8 mouse cellular contexts compared by ENCODE assay signal in the genomic region with DNA sequence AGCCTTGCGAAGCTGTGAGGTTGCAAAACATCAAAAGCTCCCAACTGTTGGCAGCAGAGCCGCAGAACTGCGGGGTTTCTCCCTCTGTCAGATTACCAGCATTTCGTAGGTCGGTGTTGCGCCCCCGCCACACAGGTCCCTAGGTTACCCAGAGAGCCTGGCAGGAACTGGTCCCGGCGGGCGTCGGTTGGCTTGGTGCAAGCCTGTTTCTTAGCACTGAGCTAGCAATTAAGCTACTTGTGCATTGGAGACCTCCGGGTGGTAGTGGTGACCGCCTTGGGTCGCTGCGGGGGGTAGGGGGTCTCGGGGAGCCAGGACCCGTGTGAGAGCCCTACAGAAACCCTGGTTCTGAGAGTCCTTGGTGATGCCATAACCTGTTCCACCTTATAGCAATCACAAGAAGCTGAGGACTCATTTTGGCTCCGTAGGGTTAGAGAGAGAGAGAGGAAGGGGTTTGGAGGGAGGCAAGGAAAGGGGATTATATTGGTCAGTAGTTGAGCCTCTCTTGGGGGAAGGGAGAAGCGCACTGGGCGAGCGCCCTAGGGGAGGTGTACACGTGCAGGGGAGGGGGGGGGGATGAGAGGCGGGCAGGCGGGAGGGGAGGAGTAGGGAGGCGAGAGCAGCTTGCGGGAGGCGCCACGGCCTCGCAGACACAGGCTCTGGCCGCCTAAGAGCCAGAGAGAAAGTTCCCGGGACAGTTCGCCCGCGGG. TPM values are rescaled to one million over a fixed set of nuclear protein-coding genes. Genes with fewer than 3 reads are reported as not detected.
DNase-seq lines count a peak whose midpoint lies in the region; ATAC-seq and TF ChIP-seq lines count a peak whose summit lies in the region.

TSS of gene Slc24a4 (plus strand) at position 653 of the 710 bp plus-strand sequence.

- peak within 1 kb of the TSS; percentile 99 for H3K4me2 ChIP-seq in hindbrain, embryonic 16.5 days (ENCODE audit: low read length)
- H3K4me2 ChIP-seq in limb, embryonic 15.5 days, result peak within 1 kb of the TSS; percentile 98
- H3K4me2 ChIP-seq in neural tube, embryonic 11.5 days (ENCODE audit: low read depth), result peak within 1 kb of the TSS; percentile 95

- peak; percentile 45 for DNase-seq in adrenal gland, postnatal 14 days
- no peak for DNase-seq in adrenal gland, postnatal 4 days (ENCODE audit: low spot score in 2 of 2)
- DNase-seq in forebrain, embryonic 10.5 days (ENCODE audit: extremely low spot score, low spot score), result peak; percentile 25
- DNase-seq in neural tube, embryonic 11.5 days (ENCODE audit: low spot score), result peak; percentile 34

- TF ChIP-seq CTCF in E14TG2a.4 (conservative IDR thresholded peaks at IDR 0.05; ENCODE audit: low read length), result no peak

- peak within 1 kb of the TSS; percentile 79 for H3K4me3 ChIP-seq in E14TG2a.4 (replicated peaks; ENCODE audit: low read length)
- H3K4me3 ChIP-seq in forebrain, embryonic 10.5 days, result peak within 1 kb of the TSS; percentile 69
- peak within 1 kb of the TSS; percentile 61 for H3K4me3 ChIP-seq in hindbrain, embryonic 16.5 days (ENCODE audit: low read length)
- H3K4me3 ChIP-seq in limb, embryonic 15.5 days, result peak within 1 kb of the TSS; percentile 54
- H3K4me3 ChIP-seq in neural tube, embryonic 11.5 days (ENCODE audit: low read depth, low read length), result peak within 1 kb of the TSS; percentile 43

- peaks cover 69% of the 10 kb centered on the region for H3K27me3 ChIP-seq in E14TG2a.4 (ENCODE audit: insufficient read depth, low read length)
- peaks cover 69% of the 10 kb centered on the region for H3K27me3 ChIP-seq in forebrain, embryonic 10.5 days (ENCODE audit: poor library complexity, severe bottlenecking)
- peaks cover 20% of the 10 kb centered on the region for H3K27me3 ChIP-seq in hindbrain, embryonic 16.5 days (replicated peaks; ENCODE audit: control insufficient read depth, insufficient read depth, low read length)
- H3K27me3 ChIP-seq in limb, embryonic 15.5 days, result peaks cover 58% of the 10 kb centered on the region
- peaks cover 44% of the 10 kb centered on the region for H3K27me3 ChIP-seq in neural tube, embryonic 11.5 days (ENCODE audit: control insufficient read depth, insufficient read depth, low read length)

- peak within 1 kb of the TSS; percentile 65 for H3K27ac ChIP-seq in forebrain, embryonic 10.5 days
- H3K27ac ChIP-seq in hindbrain, embryonic 16.5 days (ENCODE audit: low read depth, low read length), result no peak within 1 kb of the TSS
- no peak within 1 kb of the TSS for H3K27ac ChIP-seq in limb, embryonic 15.5 days
- no peak within 1 kb of the TSS for H3K27ac ChIP-seq in neural tube, embryonic 11.5 days (ENCODE audit: low read depth, low read length)

- peaks cover 17% of the 10 kb centered on the region for H3K4me1 ChIP-seq in E14TG2a.4 (replicated peaks; ENCODE audit: low read depth, low read length)
- H3K4me1 ChIP-seq in forebrain, embryonic 10.5 days, result peaks cover 23% of the 10 kb centered on the region
- peaks cover 21% of the 10 kb centered on the region for H3K4me1 ChIP-seq in hindbrain, embryonic 16.5 days (ENCODE audit: control insufficient read depth, insufficient read depth, low read depth, low read length)
- peaks cover 25% of the 10 kb centered on the region for H3K4me1 ChIP-seq in limb, embryonic 15.5 days
- 0 out of 2 replicates have a peak, but pooled peaks cover 2% of the 10 kb centered on the region for H3K4me1 ChIP-seq in neural tube, embryonic 11.5 days (ENCODE audit: control insufficient read depth, insufficient read depth, low read length)

- no peaks in the 10 kb centered on the region for H3K36me3 ChIP-seq in E14TG2a.4 (ENCODE audit: insufficient read depth, low read length)
- H3K36me3 ChIP-seq in forebrain, embryonic 10.5 days (replicated peaks), result no peaks in the 10 kb centered on the region
- no peaks in the 10 kb centered on the region for H3K36me3 ChIP-seq in hindbrain, embryonic 16.5 days (ENCODE audit: control insufficient read depth, insufficient read depth, low read length)
- H3K36me3 ChIP-seq in limb, embryonic 15.5 days, result no peaks in the 10 kb centered on the region
- no peaks in the 10 kb centered on the region for H3K36me3 ChIP-seq in neural tube, embryonic 11.5 days (ENCODE audit: control insufficient read depth, insufficient read depth, low read length)

- H3K9ac ChIP-seq in hindbrain, embryonic 16.5 days (ENCODE audit: low read depth, low read length), result peak within 1 kb of the TSS; percentile 64
- H3K9ac ChIP-seq in limb, embryonic 15.5 days, result peak within 1 kb of the TSS; percentile 44
- H3K9ac ChIP-seq in neural tube, embryonic 11.5 days (ENCODE audit: low read length), result peak within 1 kb of the TSS; percentile 32; the same call in 1 of the 2 replicates

- under 1% methylated on average over 32 of the region's 34 CpGs for WGBS in forebrain, embryonic 10.5 days
- under 1% methylated on average over 30 of the region's 34 CpGs for WGBS in hindbrain, embryonic 16.5 days
- WGBS in limb, embryonic 15.5 days, result under 1% methylated on average over 33 of the region's 34 CpGs
- WGBS in neural tube, embryonic 11.5 days, result 1% methylated on average over 31 of the region's 34 CpGs

- ATAC-seq in hindbrain, embryonic 16.5 days, result peak; percentile 57; the same call in 1 of the 2 replicates
- no peak for ATAC-seq in limb, embryonic 15.5 days (ENCODE audit: insufficient number of reproducible peaks, low FRiP score, low TSS enrichment, low read depth)
- ATAC-seq in neural tube, embryonic 11.5 days (ENCODE audit: insufficient read depth, low FRiP score, low TSS enrichment), result no peak
- no peak for ATAC-seq in erythroblast, adult 5-6 weeks (replicated peaks; ENCODE audit: low FRiP score, poor library complexity, severe bottlenecking)

- no peaks in the 10 kb centered on the region; the same call in 1 of the 2 replicates for H3K9me3 ChIP-seq in E14TG2a.4 (ENCODE audit: low read length)
- H3K9me3 ChIP-seq in forebrain, embryonic 10.5 days, result no peaks in the 10 kb centered on the region
- H3K9me3 ChIP-seq in hindbrain, embryonic 16.5 days (ENCODE audit: control insufficient read depth, low read length), result no peaks in the 10 kb centered on the region
- H3K9me3 ChIP-seq in limb, embryonic 15.5 days, result no peaks in the 10 kb centered on the region
- no peaks in the 10 kb centered on the region; the same call in 1 of the 2 replicates for H3K9me3 ChIP-seq in neural tube, embryonic 11.5 days (ENCODE audit: control insufficient read depth, low read length)

RNA-seq across cellular contexts. Expression of gene Slc24a4, which starts in this region (rescaled TPM):
- 0.60 and 0.85 TPM in 2 replicates for total RNA-seq in adrenal gland, postnatal 14 days (2021)
- under 1 TPM; 0.48 to 0.93 TPM for total RNA-seq in adrenal gland, postnatal 4 days (2021)
- 0.06 TPM in 1 of 2 replicates, not detected in the other for polyA plus RNA-seq in forebrain, embryonic 10.5 days (2016; fragmentation: Nextera tagmentation; extraction: Ambion mirVana)
- polyA plus RNA-seq in hindbrain, embryonic 16.5 days (2015; fragmentation: Nextera tagmentation; extraction: Ambion mirVana), result 2.2 and 3.1 TPM in 2 replicates
- polyA plus RNA-seq in limb, embryonic 15.5 days (2015; fragmentation: Nextera tagmentation; extraction: Ambion mirVana), result 0.96 and 1.2 TPM in 2 replicates
- 0.09 and 0.52 TPM in 2 replicates for polyA plus RNA-seq in neural tube, embryonic 11.5 days (2014; fragmentation: Nextera tagmentation; extraction: Ambion mirVana)
- not detected in 2 replicates for total RNA-seq in erythroblast, adult 5-6 weeks (2015; ENCODE audit: low replicate concordance)
- not detected in 2 replicates for total RNA-seq in erythroblast, adult 5-6 weeks (2017; ENCODE audit: low replicate concordance)

Comparison
In these comparisons a context has a peak if more than half of its experiments do, and no peak if none do; other contexts are left out.
1. Peak in DNase-seq in adrenal gland, postnatal 14 days; RNA of the gene not detected or under 1 TPM.
2. Peak in DNase-seq, H3K4me3 ChIP-seq and H3K27ac ChIP-seq in forebrain, embryonic 10.5 days; RNA of the gene not detected or under 1 TPM.
3. Peak in DNase-seq, H3K4me3 ChIP-seq, H3K9ac ChIP-seq and H3K4me2 ChIP-seq in neural tube, embryonic 11.5 days; RNA of the gene not detected or under 1 TPM.